Mouse (Mus musculus) liver, embryonic 11.5 days (tissue): Measurements from ENCODE around the gene Hmox2. TPM values are rescaled to one million over a fixed set of nuclear protein-coding genes. Genes with fewer than 3 reads are reported as not detected.
A peak's percentile ranks its signal among the peaks of the same experiment; 100 is the strongest.

ENCODE experiments used
- ATAC-seq: fragments of 200-750 bp; cut with Nextera tagmentation; replicated peaks from 2 replicates; pipeline ENCODE4 v1.8.0; 2017; ENCODE audit warnings: moderate number of reproducible peaks, mild to moderate bottlenecking, moderate TSS enrichment, moderate library complexity; ENCODE audit not compliant: low FRiP score
- DNase-seq: peaks from one replicate; pipeline ENCODE4 v3.0.0-alpha.2; 2017; ENCODE audit warnings: low spot score
- H3K27ac ChIP-seq: fragments of 300-500 bp; sonication (generic); 2 replicates; pipeline ENCODE4 v1.5.1; 2014; ENCODE audit warnings: mild to moderate bottlenecking, low read depth, low read length, control low read depth
- H3K27me3 ChIP-seq: fragments of 300-500 bp; sonication (generic); replicated peaks from 2 replicates; pipeline ENCODE4 v1.6.1; 2014; ENCODE audit warnings: low read length, mixed read lengths; ENCODE audit not compliant: control insufficient read depth, insufficient read depth
- H3K36me3 ChIP-seq: fragments of 300-500 bp; sonication (generic); 2 replicates; pipeline ENCODE4 v1.6.1; 2014; ENCODE audit warnings: mild to moderate bottlenecking, low read length, moderate library complexity, mixed read lengths; ENCODE audit not compliant: control insufficient read depth, insufficient read depth
- H3K4me1 ChIP-seq: fragments of 300-500 bp; sonication (generic); replicated peaks from 2 replicates; pipeline ENCODE4 v1.6.1; 2014; ENCODE audit warnings: low read length, mixed read lengths; ENCODE audit not compliant: control insufficient read depth, insufficient read depth
- H3K4me2 ChIP-seq: fragments of 300-500 bp; sonication (generic); 2 replicates; pipeline ENCODE4 v1.6.1; 2014; ENCODE audit warnings: mild to moderate bottlenecking, control low read depth, moderate library complexity
- H3K4me3 ChIP-seq: fragments of 300-500 bp; sonication (generic); 2 replicates; pipeline ENCODE4 v1.5.1; 2014; ENCODE audit warnings: low read depth, low read length, control low read depth
- H3K9ac ChIP-seq: fragments of 300-500 bp; sonication (generic); 2 replicates; pipeline ENCODE4 v1.6.1; 2014; ENCODE audit warnings: low read depth, low read length, control low read depth
- H3K9me3 ChIP-seq: fragments of 300-500 bp; sonication (generic); 2 replicates; pipeline ENCODE4 v1.6.1; 2016; ENCODE audit warnings: low read length, inconsistent platforms, mixed read lengths; ENCODE audit not compliant: control insufficient read depth
- WGBS: fragments of 180-500 bp; shearing (Covaris S2); extraction: QIAGEN DNeasy Blood & Tissue Kit; methylation state at CpG from one replicate; pipeline ENCODE4 v1.1.7; 2014; 5-methylcytosine and 5-hydroxymethylcytosine counted together
- polyA plus RNA-seq: library from polyadenylated mRNA; unstranded; fragments of >200 nt; fragmentation: Nextera tagmentation; extraction: Ambion mirVana; gene quantifications from 2 replicates; pipeline ENCODE4 v1.2.1, GENCODE M21; 2014

Gene Hmox2
- polyA plus RNA-seq, 1 experiment from 2014 or later, result 66.8 TPM

- 0 out of 2 replicates have a peak, but pooled peaks cover 2% of the 10 kb centered on the region for H3K36me3 ChIP-seq
- H3K4me2 ChIP-seq, result no peak overlapping the region
- H3K4me1 ChIP-seq, result 0 out of 2 replicates have a peak, but pooled peaks cover under 1% of the 10 kb centered on the region
- no peaks in the 10 kb centered on the region for H3K9me3 ChIP-seq
- DNase-seq (no peak), ATAC-seq (no peak)
- H3K27ac ChIP-seq, result no peak overlapping the region
- H3K27me3 ChIP-seq, result no peaks in the 10 kb centered on the region
- no peak overlapping the region for H3K4me3 ChIP-seq
- no peak overlapping the region for H3K9ac ChIP-seq
Observed at GRCm38 (mm10) chr16:4782515-4782914, 56.4 kb downstream of the Hmox2 start.

- no peak overlapping the region for H3K4me2 ChIP-seq
- no peak overlapping the region for H3K4me3 ChIP-seq
- ATAC-seq (no peak), DNase-seq (no peak)
- 0 out of 2 replicates have a peak, but pooled peaks cover 2% of the 10 kb centered on the region for H3K36me3 ChIP-seq
- H3K9ac ChIP-seq, result no peak overlapping the region
- H3K27me3 ChIP-seq, result no peaks in the 10 kb centered on the region
- H3K27ac ChIP-seq, result no peak overlapping the region
- peaks cover 7% of the 10 kb centered on the region for H3K4me1 ChIP-seq
- H3K9me3 ChIP-seq, result no peaks in the 10 kb centered on the region
- 77% methylated on average over 4 of the region's 4 CpGs for WGBS
Observed at GRCm38 (mm10) chr16:4785706-4786105, 59.5 kb downstream of the Hmox2 start.

GRCm38 (mm10) chr16:4788176-4788575 lies 62.0 kb downstream of the Hmox2 start:
- Histone ChIP-seq H3K4me3 (no peak overlapping the region; the same call in 1 of the 2 replicates), H3K27me3 (no peaks in the 10 kb centered on the region), H3K9ac (no peak overlapping the region), H3K4me2 (peak overlapping the region; percentile 94), H3K4me1 (peaks cover 7% of the 10 kb centered on the region), H3K9me3 (no peaks in the 10 kb centered on the region), H3K27ac (no peak overlapping the region), H3K36me3 (0 out of 2 replicates have a peak, but pooled peaks cover 2% of the 10 kb centered on the region)
- ATAC-seq (no peak), DNase-seq (no peak)

GRCm38 (mm10) chr16:4789311-4789768 lies 63.2 kb downstream of the Hmox2 start:
- 0 out of 2 replicates have a peak, but pooled peaks cover 2% of the 10 kb centered on the region for H3K36me3 ChIP-seq
- peak overlapping the region; percentile 90; the same call in 1 of the 2 replicates for H3K27ac ChIP-seq
- H3K4me2 ChIP-seq, result peak overlapping the region; percentile 94
- peak overlapping the region; percentile 87 for H3K9ac ChIP-seq
- peak overlapping the region; percentile 78 for H3K4me3 ChIP-seq
- H3K4me1 ChIP-seq, result peaks cover 7% of the 10 kb centered on the region
- WGBS, result under 1% methylated on average over 29 of the region's 29 CpGs
- H3K27me3 ChIP-seq, result no peaks in the 10 kb centered on the region
- H3K9me3 ChIP-seq, result no peaks in the 10 kb centered on the region
- ATAC-seq (peak; percentile 46), DNase-seq (no peak)

- Histone ChIP-seq H3K36me3 (0 out of 2 replicates have a peak, but pooled peaks cover 2% of the 10 kb centered on the region), H3K9ac (peak within 1 kb of the TSS; percentile 87), H3K27me3 (no peaks in the 10 kb centered on the region), H3K4me1 (peaks cover 7% of the 10 kb centered on the region), H3K4me3 (peak within 1 kb of the TSS; percentile 78), H3K4me2 (peak within 1 kb of the TSS; percentile 94), H3K9me3 (no peaks in the 10 kb centered on the region), H3K27ac (peak within 1 kb of the TSS; percentile 90)
- ATAC-seq (peak; percentile 97), DNase-seq (peak; percentile 95)
- under 1% methylated on average over 51 of the region's 51 CpGs for WGBS
Observed at GRCm38 (mm10) chr16:4789810-4790559, 63.8 kb downstream of the Hmox2 start, which contains the start of gene Cdip1. TSS of gene Cdip1 (minus strand) at chr16:4790292.

- H3K9me3 ChIP-seq, result no peaks in the 10 kb centered on the region
- DNase-seq, result no peak
- H3K4me2 ChIP-seq, result no peak overlapping the region
- H3K27ac ChIP-seq, result no peak overlapping the region
- no peak overlapping the region for H3K9ac ChIP-seq
- H3K4me3 ChIP-seq, result no peak overlapping the region
- ATAC-seq, result no peak
- WGBS, result 66% methylated on average over 2 of the region's 2 CpGs
- peaks cover 7% of the 10 kb centered on the region for H3K4me1 ChIP-seq
- H3K27me3 ChIP-seq, result no peaks in the 10 kb centered on the region
- 0 out of 2 replicates have a peak, but pooled peaks cover 2% of the 10 kb centered on the region for H3K36me3 ChIP-seq
Observed at GRCm38 (mm10) chr16:4791332-4791731, 65.2 kb downstream of the Hmox2 start.

GRCm38 (mm10) chr16:4796631-4797030 lies 70.5 kb downstream of the Hmox2 start:
- ATAC-seq, result no peak
- 79% methylated on average over 4 of the region's 4 CpGs for WGBS
- Histone ChIP-seq H3K4me3 (no peak overlapping the region), H3K4me1 (no peaks in the 10 kb centered on the region), H3K9ac (no peak overlapping the region), H3K9me3 (no peaks in the 10 kb centered on the region), H3K27me3 (no peaks in the 10 kb centered on the region), H3K4me2 (no peak overlapping the region), H3K36me3 (no peaks in the 10 kb centered on the region), H3K27ac (no peak overlapping the region)
- DNase-seq, result no peak
